8 mouse cellular contexts compared by ENCODE assay signal in genomic region chr7:46795287-46796205, GRCm38 (mm10). TPM values are rescaled to one million over a fixed set of nuclear protein-coding genes. Genes with fewer than 3 reads are reported as not detected.
DNase-seq lines count a peak whose midpoint lies in the region; ATAC-seq lines count a peak whose summit lies in the region.

TSS of gene Hps5 (minus strand) at chr7:46796064.
TSS of gene Gtf2h1 (plus strand) at chr7:46796103.

- H3K4me3 ChIP-seq in hindbrain, embryonic 12.5 days = peak within 1 kb of the TSS; percentile 73

- H3K36me3 ChIP-seq in hindbrain, embryonic 12.5 days = peaks cover 8% of the 10 kb centered on the region

- peaks cover 23% of the 10 kb centered on the region for H3K4me1 ChIP-seq in hindbrain, embryonic 12.5 days

- ATAC-seq in hindbrain, embryonic 12.5 days (ENCODE audit: low FRiP score) = peak; percentile 99

- peak within 1 kb of the TSS; percentile 82 for H3K9ac ChIP-seq in hindbrain, embryonic 12.5 days

- WGBS in hindbrain, embryonic 12.5 days = under 1% methylated on average over 75 of the region's 75 CpGs

- no peaks in the 10 kb centered on the region for H3K27me3 ChIP-seq in hindbrain, embryonic 12.5 days

- H3K9me3 ChIP-seq in hindbrain, embryonic 12.5 days (replicated peaks) = no peaks in the 10 kb centered on the region

- peak; percentile 100 for DNase-seq in Muller cell, postnatal 12 days (ENCODE audit: inconsistent ontology term)
- peak; percentile 97 for DNase-seq in cerebellum, adult 9-11 months
- DNase-seq in frontal cortex, postnatal 10 days (ENCODE audit: low spot score in 2 of 2) = peak; percentile 95 to 97
- DNase-seq in layer of hippocampus, postnatal 14 days (ENCODE audit: low spot score in 2 of 2) = peak; percentile 95 to 98
- DNase-seq in lung, postnatal 14 days = peak; percentile 99
- peak; percentile 93 for DNase-seq in retina, adult 2 months (ENCODE audit: low read depth, low spot score)
- DNase-seq in thymus, postnatal 36 days = peak; percentile 98 to 99

- peak within 1 kb of the TSS; percentile 81 for H3K27ac ChIP-seq in hindbrain, embryonic 12.5 days

- H3K4me2 ChIP-seq in hindbrain, embryonic 12.5 days (replicated peaks) = peak within 1 kb of the TSS; percentile 96

RNA-seq across cellular contexts. Expression of gene Hps5, which starts in this region (rescaled TPM):
- polyA plus RNA-seq in hindbrain, embryonic 12.5 days (2016; fragmentation: Nextera tagmentation; extraction: Ambion mirVana) = 23.7 and 28.9 TPM in 2 replicates
- 10 to 100 TPM; 16.0 to 18.7 TPM for total RNA-seq in layer of hippocampus, postnatal 14 days (2021)

RNA-seq across cellular contexts. Expression of gene Gtf2h1, which starts in this region (rescaled TPM):
- 47.8 and 50.5 TPM in 2 replicates for polyA plus RNA-seq in hindbrain, embryonic 12.5 days (2016; fragmentation: Nextera tagmentation; extraction: Ambion mirVana)
- 10 to 100 TPM; 34.3 to 41.6 TPM for total RNA-seq in layer of hippocampus, postnatal 14 days (2021)

Comparison
In these comparisons a context has a peak if more than half of its experiments do, and no peak if none do; other contexts are left out.
1. Peak in every context shown above with its lines: DNase-seq, ATAC-seq, H3K4me3 ChIP-seq and H3K27ac ChIP-seq.